9 mouse cellular contexts compared by ENCODE assay signal in the genomic region with DNA sequence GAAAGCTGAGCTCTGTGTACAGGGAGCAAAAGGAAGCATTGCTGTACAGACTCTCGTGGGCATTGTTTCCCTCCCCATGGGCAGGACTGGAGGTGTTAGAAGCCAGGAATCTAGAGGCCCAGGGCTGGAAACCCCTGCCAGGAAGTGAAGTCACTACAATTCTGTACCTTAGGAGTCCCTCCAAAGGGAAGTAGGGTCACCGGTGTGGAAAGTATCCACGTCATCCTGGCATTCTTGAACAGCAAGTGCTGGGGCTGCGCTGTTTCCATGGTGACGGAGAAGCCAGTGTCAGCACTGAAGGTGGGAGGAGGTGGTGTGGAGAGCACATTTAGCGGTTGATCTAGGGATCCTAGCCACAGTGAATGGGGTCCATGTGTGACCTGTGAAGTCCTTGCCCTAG.
A peak's percentile ranks its signal among the peaks of the same experiment; 100 is the strongest.
DNase-seq lines count a peak whose midpoint lies in the region; ATAC-seq and TF ChIP-seq lines count a peak whose summit lies in the region.
"Had no signal": no experiment of that assay in that cellular context is flagged by ENCODE, and none has a peak within 500 bp of the region (broad histone marks: within the 10 kb centered on the region; RNA-seq: fewer than 3 reads in every experiment).

No protein-coding gene starts in this region.

- no peak overlapping the region for H3K27ac ChIP-seq in lung, embryonic 14.5 days (ENCODE audit: low read depth)
- no peak overlapping the region for H3K27ac ChIP-seq in neural tube, embryonic 15.5 days (replicated peaks)
- no peak overlapping the region for H3K27ac ChIP-seq in thymus, adult 2 months (ENCODE audit: control insufficient read depth, insufficient read depth, low read length)
- H3K27ac ChIP-seq: macrophage had no signal

- no peak for TF ChIP-seq POLR2A in thymus, adult 2 months (IDR thresholded peaks at IDR 0.05; ENCODE audit: control insufficient read depth, extremely low read depth, insufficient read depth, low read length, poor library complexity)

- H3K36me3 ChIP-seq in lung, embryonic 14.5 days (ENCODE audit: insufficient read depth), result no peaks in the 10 kb centered on the region
- H3K36me3 ChIP-seq in neural tube, embryonic 15.5 days, result no peaks in the 10 kb centered on the region
- H3K36me3 ChIP-seq in thymus, adult 2 months (ENCODE audit: control insufficient read depth, insufficient read depth, low read length), result no peaks in the 10 kb centered on the region

- no peaks in the 10 kb centered on the region for H3K27me3 ChIP-seq in lung, embryonic 14.5 days (ENCODE audit: insufficient read depth, low read length)
- 0 out of 2 replicates have a peak, but pooled peaks cover 6% of the 10 kb centered on the region for H3K27me3 ChIP-seq in neural tube, embryonic 15.5 days (replicated peaks)
- no peaks in the 10 kb centered on the region for H3K27me3 ChIP-seq in thymus, adult 2 months (ENCODE audit: control insufficient read depth, insufficient read depth, low read length)

- ATAC-seq in lung, embryonic 14.5 days (ENCODE audit: insufficient read depth), result peak; percentile 58; the same call in 1 of the 2 replicates
- peak; percentile 78 for ATAC-seq in neural tube, embryonic 15.5 days (ENCODE audit: low FRiP score)

- no peaks in the 10 kb centered on the region for H3K9me3 ChIP-seq in lung, embryonic 14.5 days (ENCODE audit: low read depth, low read length)
- no peaks in the 10 kb centered on the region for H3K9me3 ChIP-seq in neural tube, embryonic 15.5 days (replicated peaks)

- no peak for TF ChIP-seq CTCF in lung, embryonic 14.5 days (IDR thresholded peaks at IDR 0.05; ENCODE audit: low read depth)
- TF ChIP-seq CTCF in thymus, adult 2 months (IDR thresholded peaks at IDR 0.05; ENCODE audit: borderline replicate concordance, control insufficient read depth, extremely low read depth, insufficient read depth, low read length, poor library complexity), result no peak

- intact Hi-C loops in gastrocnemius, postnatal 14 days (cut with DNase I; ENCODE audit: low total_unique reads), result no loop called here

- peak; percentile 60 for DNase-seq in lung, embryonic 14.5 days
- no peak for DNase-seq in lung, postnatal 4 days
- peak; percentile 20 for DNase-seq in forelimb bud, embryonic 11.5 days (ENCODE audit: low read depth, low spot score)
- DNase-seq in layer of hippocampus, adult 18-20 months (ENCODE audit: low spot score in 2 of 2), result peak; percentile 70 to 74
- DNase-seq in thymus, postnatal 4 days, result no peak
- DNase-seq in thymus, adult 2 months, result no peak
- no peak for DNase-seq in gastrocnemius, postnatal 14 days

- H3K4me1 ChIP-seq in lung, embryonic 14.5 days (ENCODE audit: insufficient read depth), result no peaks in the 10 kb centered on the region
- H3K4me1 ChIP-seq in neural tube, embryonic 15.5 days, result peaks cover 12% of the 10 kb centered on the region; the same call in 1 of the 2 replicates
- no peaks in the 10 kb centered on the region for H3K4me1 ChIP-seq in thymus, adult 2 months (replicated peaks; ENCODE audit: control insufficient read depth, insufficient read depth, low read length)

- no peak overlapping the region for H3K4me3 ChIP-seq in lung, embryonic 14.5 days (ENCODE audit: low read depth, low read length)
- H3K4me3 ChIP-seq in neural tube, embryonic 15.5 days (replicated peaks), result no peak overlapping the region
- no peak overlapping the region for H3K4me3 ChIP-seq in thymus, adult 2 months (ENCODE audit: control insufficient read depth, insufficient read depth, low read length)

- H3K9ac ChIP-seq in lung, embryonic 14.5 days, result no peak overlapping the region
- H3K9ac ChIP-seq in neural tube, embryonic 15.5 days (replicated peaks), result no peak overlapping the region

- WGBS in lung, embryonic 14.5 days, result 35% methylated on average over 6 of the region's 6 CpGs
- 24% methylated on average over 6 of the region's 6 CpGs for WGBS in neural tube, embryonic 15.5 days
- 33% methylated on average over 6 of the region's 6 CpGs for WGBS in thymus, adult 2 months

- H3K4me2 ChIP-seq in lung, embryonic 14.5 days, result no peak overlapping the region
- 0 out of 2 replicates have a peak overlapping the region, but pooled peaks have one; percentile 9 for H3K4me2 ChIP-seq in neural tube, embryonic 15.5 days

Comparison
In these comparisons a context has a peak if more than half of its experiments do, and no peak if none do; other contexts are left out.
1. DNase-seq: peak in lung, embryonic 14.5 days (single experiment), forelimb bud, embryonic 11.5 days (single experiment) and layer of hippocampus, adult 18-20 months (2 of 2); none in lung, postnatal 4 days (0 of 2), thymus, postnatal 4 days (single experiment), thymus, adult 2 months (single experiment) and gastrocnemius, postnatal 14 days (single experiment).